Mouse (Mus musculus) limb, embryonic 11.5 days (tissue): Measurements from ENCODE around the gene Nfkbie. TPM values are rescaled to one million over a fixed set of nuclear protein-coding genes. Genes with fewer than 3 reads are reported as not detected.

Experiments used
- ATAC-seq: fragments of 200-750 bp; cut with Nextera tagmentation; 2 replicates; pipeline ENCODE4 v1.8.0; 2017; ENCODE audit warnings: low read depth; ENCODE audit not compliant: insufficient number of reproducible peaks, low FRiP score, low TSS enrichment
- DNase-seq: peaks from one replicate; pipeline ENCODE4 v3.0.0-alpha.2; 2015; ENCODE audit warnings: low spot score
- H3K27ac ChIP-seq: fragments of 300-500 bp; sonication (generic); replicated peaks from 2 replicates; pipeline ENCODE4 v1.5.1; 2014; ENCODE audit warnings: low read depth, mild to moderate bottlenecking, low read length
- H3K27me3 ChIP-seq: fragments of 300-500 bp; sonication (generic); 2 replicates; pipeline ENCODE4 v1.6.1; 2014; ENCODE audit warnings: mild to moderate bottlenecking, low read length, mixed read lengths; ENCODE audit not compliant: control insufficient read depth, insufficient read depth
- H3K36me3 ChIP-seq: fragments of 300-500 bp; sonication (generic); 2 replicates; pipeline ENCODE4 v1.6.1; 2014; ENCODE audit warnings: mild to moderate bottlenecking, low read length, moderate library complexity, mixed read lengths; ENCODE audit not compliant: control insufficient read depth, insufficient read depth
- H3K4me1 ChIP-seq: fragments of 300-500 bp; sonication (generic); 2 replicates; pipeline ENCODE4 v1.6.1; 2014; ENCODE audit warnings: low read length, mixed read lengths; ENCODE audit not compliant: control insufficient read depth, insufficient read depth
- H3K4me2 ChIP-seq: fragments of 300-500 bp; sonication (generic); 2 replicates; pipeline ENCODE4 v1.6.1; 2014; ENCODE audit warnings: low read depth, mild to moderate bottlenecking, moderate library complexity; ENCODE audit not compliant: severe bottlenecking
- H3K4me3 ChIP-seq: fragments of 300-500 bp; sonication (generic); 2 replicates; pipeline ENCODE4 v1.5.1; 2014; ENCODE audit warnings: low read depth, low read length
- H3K9ac ChIP-seq: fragments of 300-500 bp; sonication (generic); 2 replicates; pipeline ENCODE4 v1.6.1; 2014; ENCODE audit warnings: mild to moderate bottlenecking, low read length
- H3K9me3 ChIP-seq: fragments of 300-500 bp; sonication (generic); 2 replicates; pipeline ENCODE4 v1.6.1; 2016; ENCODE audit warnings: low read length; ENCODE audit not compliant: control insufficient read depth
- WGBS: fragments of 180-500 bp; shearing (Covaris S2); extraction: QIAGEN DNeasy Blood & Tissue Kit; methylation state at CpG from one replicate; pipeline ENCODE4 v1.1.7; 2014; 5-methylcytosine and 5-hydroxymethylcytosine counted together
- polyA plus RNA-seq: library from polyadenylated mRNA; unstranded; fragments of >200 nt; fragmentation: Nextera tagmentation; extraction: Ambion mirVana; gene quantifications from 2 replicates; pipeline ENCODE4 v1.2.1, GENCODE M21; 2014

Nfkbie gene
- polyA plus RNA-seq, 1 experiment from 2014 or later: 5.6 TPM

GRCm38 (mm10) chr17:45601325-45601724, 45.8 kb downstream of the Nfkbie start:
- Histone ChIP-seq H3K4me1 (peaks cover 16% of the 10 kb centered on the region), H3K36me3 (no peaks in the 10 kb centered on the region), H3K27me3 (peaks cover 18% of the 10 kb centered on the region), H3K4me3 (no peak overlapping the region), H3K4me2 (peak overlapping the region; percentile 16; the same call in 1 of the 2 replicates), H3K9me3 (no peaks in the 10 kb centered on the region), H3K9ac (peak overlapping the region; percentile 45), H3K27ac (no peak overlapping the region)
- WGBS: 16% methylated on average over 22 of the region's 22 CpGs
- DNase-seq (no peak), ATAC-seq (no peak)

GRCm38 (mm10) chr17:45601877-45602304, 46.4 kb downstream of the Nfkbie start, which contains the start of gene Mymx:
Gene Mymx, minus strand, starts transcription at chr17:45602102.
- DNase-seq (no peak), ATAC-seq (0 out of 2 replicates have a peak, but pooled peaks have one; percentile 16)
- peaks cover 15% of the 10 kb centered on the region for H3K4me1 ChIP-seq
- no peaks in the 10 kb centered on the region for H3K9me3 ChIP-seq
- H3K4me2 ChIP-seq: peak within 1 kb of the TSS; percentile 16; the same call in 1 of the 2 replicates
- H3K27me3 ChIP-seq: peaks cover 15% of the 10 kb centered on the region
- no peak within 1 kb of the TSS for H3K27ac ChIP-seq
- H3K9ac ChIP-seq: peak within 1 kb of the TSS; percentile 45
- WGBS: 26% methylated on average over 6 of the region's 6 CpGs
- no peak within 1 kb of the TSS for H3K4me3 ChIP-seq
- H3K36me3 ChIP-seq: no peaks in the 10 kb centered on the region

- Histone ChIP-seq H3K4me2 (no peak overlapping the region), H3K27me3 (peaks cover 15% of the 10 kb centered on the region), H3K27ac (no peak overlapping the region), H3K36me3 (no peaks in the 10 kb centered on the region), H3K9me3 (no peaks in the 10 kb centered on the region), H3K4me1 (peaks cover 12% of the 10 kb centered on the region), H3K4me3 (no peak overlapping the region), H3K9ac (no peak overlapping the region)
- ATAC-seq (no peak), DNase-seq (no peak)
- 80% methylated on average over 3 of the region's 3 CpGs for WGBS
Observed at GRCm38 (mm10) chr17:45602984-45603383, 47.5 kb downstream of the Nfkbie start.

- Histone ChIP-seq H3K36me3 (no peaks in the 10 kb centered on the region), H3K9me3 (no peaks in the 10 kb centered on the region), H3K27ac (no peak overlapping the region), H3K27me3 (0 out of 2 replicates have a peak, but pooled peaks cover under 1% of the 10 kb centered on the region), H3K9ac (no peak overlapping the region), H3K4me1 (no peaks in the 10 kb centered on the region), H3K4me2 (no peak overlapping the region), H3K4me3 (no peak overlapping the region)
- 82% methylated on average over 15 of the region's 15 CpGs for WGBS
- DNase-seq: no peak
- ATAC-seq: no peak
Observed at GRCm38 (mm10) chr17:45606992-45607879, 51.7 kb downstream of the Nfkbie start.

- no peak overlapping the region for H3K4me2 ChIP-seq
- ATAC-seq: no peak
- H3K9ac ChIP-seq: no peak overlapping the region
- H3K9me3 ChIP-seq: no peaks in the 10 kb centered on the region
- WGBS: 96% methylated on average over 4 of the region's 4 CpGs
- H3K27ac ChIP-seq: no peak overlapping the region
- H3K36me3 ChIP-seq: no peaks in the 10 kb centered on the region
- no peaks in the 10 kb centered on the region for H3K27me3 ChIP-seq
- no peaks in the 10 kb centered on the region for H3K4me1 ChIP-seq
- no peak overlapping the region for H3K4me3 ChIP-seq
- no peak for DNase-seq
Observed at GRCm38 (mm10) chr17:45608396-45608795, 52.9 kb downstream of the Nfkbie start.

- Histone ChIP-seq H3K4me2 (no peak overlapping the region), H3K27ac (no peak overlapping the region), H3K4me3 (no peak overlapping the region), H3K9me3 (no peaks in the 10 kb centered on the region), H3K9ac (no peak overlapping the region), H3K36me3 (no peaks in the 10 kb centered on the region), H3K27me3 (no peaks in the 10 kb centered on the region), H3K4me1 (no peaks in the 10 kb centered on the region)
- WGBS: 51% methylated on average over 5 of the region's 5 CpGs
- ATAC-seq: no peak
- no peak for DNase-seq
Observed at GRCm38 (mm10) chr17:45610144-45610866, 54.8 kb downstream of the Nfkbie start.

- 71% methylated on average over 8 of the region's 8 CpGs for WGBS
- Histone ChIP-seq H3K4me2 (no peak overlapping the region), H3K9ac (no peak overlapping the region), H3K4me1 (no peaks in the 10 kb centered on the region), H3K27me3 (no peaks in the 10 kb centered on the region), H3K27ac (no peak overlapping the region), H3K4me3 (no peak overlapping the region), H3K36me3 (no peaks in the 10 kb centered on the region), H3K9me3 (no peaks in the 10 kb centered on the region)
- ATAC-seq: no peak
- no peak for DNase-seq
Observed at GRCm38 (mm10) chr17:45612008-45612407, 56.5 kb downstream of the Nfkbie start.
